Mouse (Mus musculus) neural tube, embryonic 13.5 days (tissue): ENCODE data around the gene Snw1. TPM values are rescaled to one million over a fixed set of nuclear protein-coding genes. Genes with fewer than 3 reads are reported as not detected.
"Not testable (repeated sequence)": the region's sequence is repeated elsewhere in the genome, so short reads cannot be mapped to it uniquely, and the experiment has no call there.

ENCODE experiments used
- ATAC-seq: fragments of 200-750 bp; cut with Nextera tagmentation; 2 replicates; pipeline ENCODE4 v1.8.0; 2017; ENCODE audit warnings: low read depth, mild to moderate bottlenecking, moderate TSS enrichment, moderate library complexity
- H3K27ac ChIP-seq: fragments of 300-500 bp; sonication (generic); replicated peaks from 2 replicates; pipeline ENCODE4 v1.5.1; 2015; ENCODE audit warnings: moderate library complexity, mild to moderate bottlenecking, inconsistent platforms
- H3K27me3 ChIP-seq: fragments of 300-500 bp; sonication (generic); 2 replicates; pipeline ENCODE4 v1.6.1; 2015; ENCODE audit warnings: mild to moderate bottlenecking, inconsistent platforms
- H3K36me3 ChIP-seq: fragments of 300-500 bp; sonication (generic); 2 replicates; pipeline ENCODE4 v1.6.1; 2015; ENCODE audit warnings: mild to moderate bottlenecking, inconsistent platforms
- H3K4me1 ChIP-seq: fragments of 300-500 bp; sonication (generic); replicated peaks from 2 replicates; pipeline ENCODE4 v1.6.1; 2015; ENCODE audit warnings: inconsistent platforms
- H3K4me2 ChIP-seq: fragments of 300-500 bp; sonication (generic); 2 replicates; pipeline ENCODE4 v1.6.1; 2015; ENCODE audit warnings: inconsistent platforms, mild to moderate bottlenecking, moderate library complexity
- H3K4me3 ChIP-seq: fragments of 300-500 bp; sonication (generic); 2 replicates; pipeline ENCODE4 v1.5.1; 2015; ENCODE audit warnings: mild to moderate bottlenecking, inconsistent platforms
- H3K9ac ChIP-seq: fragments of 300-500 bp; sonication (generic); 2 replicates; pipeline ENCODE4 v1.6.1; 2015; ENCODE audit warnings: moderate library complexity, mild to moderate bottlenecking, inconsistent platforms
- H3K9me3 ChIP-seq: fragments of 300-500 bp; sonication (generic); 2 replicates; pipeline ENCODE4 v1.6.1; 2016; ENCODE audit warnings: inconsistent platforms
- WGBS: fragments of 180-500 bp; shearing (Covaris S2); methylation state at CpG from one replicate; pipeline ENCODE4 v1.1.7; 2015; 5-methylcytosine and 5-hydroxymethylcytosine counted together
- polyA plus RNA-seq: library from polyadenylated mRNA; unstranded; fragments of >200 nt; fragmentation: Nextera tagmentation; extraction: Ambion mirVana; gene quantifications from 2 replicates; pipeline ENCODE4 v1.2.1, GENCODE M21; 2015

Gene Snw1
- 122 and 124 TPM in 2 replicates for polyA plus RNA-seq

DNA sequence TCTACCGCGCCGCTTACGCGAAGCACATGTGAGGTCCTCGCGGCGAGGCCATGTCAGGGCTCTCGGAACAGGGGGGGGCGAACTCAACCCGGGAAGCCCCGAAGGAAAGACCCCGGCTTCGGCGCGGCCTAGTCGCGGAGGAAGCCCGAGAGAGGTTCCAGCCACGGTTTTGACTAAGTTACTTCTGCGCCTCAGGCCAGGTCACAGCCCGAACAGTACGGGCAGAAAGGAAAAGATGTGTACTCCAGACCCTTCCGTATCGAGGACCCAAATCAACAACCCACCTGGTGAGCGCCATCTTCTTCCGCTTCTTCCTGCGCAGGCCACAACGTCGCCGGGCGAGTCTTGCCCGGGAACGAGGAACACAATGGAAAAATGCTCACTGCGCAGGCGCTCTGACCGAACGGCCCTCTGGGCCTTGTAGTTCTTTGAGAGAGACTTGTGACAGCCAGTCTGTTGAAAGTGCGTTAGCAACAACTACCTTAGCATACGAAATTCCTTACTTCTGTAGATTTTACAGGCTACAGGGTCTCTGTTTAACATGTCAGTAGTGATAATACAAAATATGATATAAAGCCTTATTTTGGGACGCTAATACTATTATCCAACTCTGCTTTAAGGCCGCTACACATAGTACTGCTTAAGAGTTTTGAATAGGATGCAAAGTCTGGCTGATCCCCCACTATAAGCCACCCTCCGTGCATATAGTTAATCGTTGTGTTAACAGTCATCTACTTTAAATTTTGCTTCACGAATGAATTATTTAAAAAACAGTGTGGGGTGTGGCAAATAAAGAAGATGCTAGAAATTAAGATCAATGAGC is at the start of gene Snw1:
TSS of gene Snw1 (minus strand) at position 311 of the 823 bp plus-strand sequence.
- Histone ChIP-seq H3K9me3 (no peaks in the 10 kb centered on the region), H3K27me3 (no peaks in the 10 kb centered on the region), H3K9ac (peak within 1 kb of the TSS; percentile 86), H3K36me3 (peaks cover 14% of the 10 kb centered on the region), H3K27ac (peak within 1 kb of the TSS; percentile 93), H3K4me3 (peak within 1 kb of the TSS; percentile 74), H3K4me1 (peaks cover 17% of the 10 kb centered on the region), H3K4me2 (peak within 1 kb of the TSS; percentile 73)
- WGBS, result 3% methylated on average over 45 of the region's 45 CpGs
- ATAC-seq, result peak; percentile 96

DNA sequence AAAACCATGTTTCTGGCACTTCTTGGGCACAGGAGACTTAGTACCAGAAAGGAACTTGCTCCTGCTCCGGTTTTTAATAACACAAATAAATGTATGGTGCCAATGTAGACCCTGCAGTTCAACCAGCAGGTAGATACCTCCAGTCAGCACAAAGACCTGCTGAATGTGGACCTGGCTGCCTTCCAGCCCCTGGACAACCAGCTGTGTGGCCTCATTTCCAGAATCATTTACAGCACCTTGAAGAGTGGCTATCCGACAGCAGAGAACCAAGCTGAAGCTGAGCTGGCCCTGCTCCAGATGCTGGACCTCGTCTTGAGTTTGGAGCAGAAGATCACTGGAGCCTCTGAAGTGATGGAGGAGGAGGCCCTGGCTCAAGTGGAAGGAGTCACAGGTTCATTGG is 47.5 kb upstream of the Snw1 start:
- not testable (repeated sequence) for H3K4me3 ChIP-seq, H3K27ac ChIP-seq, H3K9me3 ChIP-seq, H3K4me2 ChIP-seq, H3K27me3 ChIP-seq, ATAC-seq, H3K4me1 ChIP-seq, H3K36me3 ChIP-seq, H3K9ac ChIP-seq
- WGBS, result 78% methylated on average over 3 of the region's 3 CpGs

DNA sequence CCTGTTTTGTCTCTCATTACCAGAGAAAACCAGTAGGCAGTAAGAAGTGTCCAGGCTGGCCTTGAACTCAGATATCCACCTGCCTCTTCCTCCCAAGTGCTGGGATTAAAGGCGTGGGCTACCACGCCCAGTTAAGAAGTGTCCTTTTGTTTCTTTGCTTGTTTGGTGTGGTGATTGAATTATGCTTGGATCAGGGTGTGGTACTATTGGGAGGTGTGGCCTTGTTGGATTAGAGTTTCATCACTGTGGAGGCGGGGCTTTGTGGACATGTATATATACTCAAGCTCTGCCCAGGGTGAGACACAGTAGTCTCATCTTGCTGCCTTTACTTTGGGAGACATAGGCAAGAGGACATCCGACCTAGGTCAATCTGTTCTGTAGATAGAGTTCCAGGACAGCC is 41.9 kb upstream of the Snw1 start, which contains the start of gene Gm8300:
TSS of gene Gm8300 (plus strand) at position 301 of the 400 bp plus-strand sequence.
- H3K9ac ChIP-seq, H3K9me3 ChIP-seq, H3K27ac ChIP-seq, H3K4me1 ChIP-seq, H3K4me2 ChIP-seq, H3K36me3 ChIP-seq, ATAC-seq, H3K27me3 ChIP-seq, H3K4me3 ChIP-seq: not testable (repeated sequence)
- WGBS, result 92% methylated on average over 4 of the region's 4 CpGs

DNA sequence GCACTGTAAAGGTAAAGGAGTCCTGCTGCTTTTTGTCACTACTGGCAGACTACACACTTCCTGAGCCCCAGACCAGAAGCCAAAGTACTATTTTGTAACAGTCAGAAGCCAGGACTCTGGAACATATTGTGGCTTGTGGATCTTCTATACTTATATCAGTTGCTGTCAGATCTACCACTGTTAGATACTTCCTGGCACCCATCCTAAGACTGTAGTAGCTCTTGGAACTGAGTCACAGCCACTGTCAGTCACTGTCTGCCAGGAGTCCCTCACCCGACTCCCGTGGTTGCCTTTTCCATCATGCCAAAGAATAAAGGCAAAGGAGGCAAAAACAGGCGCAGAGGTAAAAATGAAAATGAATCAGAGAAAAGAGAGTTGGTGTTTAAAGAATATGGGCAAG is 22.3 kb upstream of the Snw1 start, which contains the start of gene Gm5788:
TSS of gene Gm5788 (plus strand) at position 301 of the 400 bp plus-strand sequence.
- not testable (repeated sequence) for H3K4me1 ChIP-seq, H3K27ac ChIP-seq, H3K4me3 ChIP-seq, H3K27me3 ChIP-seq, H3K9ac ChIP-seq, H3K9me3 ChIP-seq, H3K4me2 ChIP-seq, ATAC-seq, H3K36me3 ChIP-seq
- 96% methylated on average over 3 of the region's 3 CpGs for WGBS

DNA sequence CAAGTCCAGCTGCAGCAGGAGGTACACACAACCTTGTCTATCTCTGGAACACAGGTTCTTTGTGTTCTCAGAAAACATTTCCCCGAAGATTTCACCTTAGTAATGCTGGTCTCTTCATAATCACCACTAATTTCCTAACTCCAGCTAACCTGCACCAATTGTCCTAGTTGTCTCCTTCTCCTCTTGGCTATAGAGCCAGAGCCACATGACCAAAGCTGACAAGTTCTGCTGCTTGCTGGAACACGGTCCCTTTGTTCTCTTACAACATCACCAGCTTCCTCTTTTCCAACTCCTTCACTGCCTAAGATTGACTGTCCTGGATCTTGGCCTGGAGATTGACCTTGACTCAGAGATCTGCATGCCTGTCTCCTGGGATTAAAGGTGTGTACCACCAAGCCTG is 16.6 kb upstream of the Snw1 start:
- not testable (repeated sequence) for H3K27ac ChIP-seq

DNA sequence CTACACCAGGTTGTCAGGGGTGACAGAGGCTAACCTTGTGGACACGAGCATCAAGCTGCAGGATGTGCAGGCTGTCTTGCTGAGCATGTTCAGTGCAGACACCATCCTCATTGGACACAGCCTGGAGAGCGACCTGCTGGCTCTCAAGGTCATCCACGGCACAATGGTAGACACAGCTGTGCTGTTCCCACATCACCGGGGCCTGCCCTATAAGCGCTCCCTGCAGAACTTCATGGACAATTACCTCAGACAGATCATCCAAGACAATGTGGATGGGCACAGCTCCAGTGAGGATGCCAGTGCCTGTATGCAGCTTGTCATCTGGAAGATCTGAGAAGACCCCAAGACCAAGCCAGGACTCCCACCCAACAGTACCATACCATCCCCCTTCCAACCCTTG is 10.4 kb upstream of the Snw1 start:
- H3K4me3 ChIP-seq, H3K27me3 ChIP-seq, H3K4me2 ChIP-seq, H3K36me3 ChIP-seq, H3K27ac ChIP-seq, ATAC-seq, H3K4me1 ChIP-seq, H3K9ac ChIP-seq, H3K9me3 ChIP-seq: not testable (repeated sequence)
- WGBS, result 89% methylated on average over 5 of the region's 5 CpGs

More for the DNA sequence above, 16.6 kb upstream of the Snw1 start:
- not testable (repeated sequence) for ATAC-seq, H3K4me2 ChIP-seq, H3K4me1 ChIP-seq, H3K9me3 ChIP-seq, H3K27me3 ChIP-seq, H3K36me3 ChIP-seq, H3K4me3 ChIP-seq, H3K9ac ChIP-seq
- WGBS, result 70% methylated on average over 2 of the region's 2 CpGs

DNA sequence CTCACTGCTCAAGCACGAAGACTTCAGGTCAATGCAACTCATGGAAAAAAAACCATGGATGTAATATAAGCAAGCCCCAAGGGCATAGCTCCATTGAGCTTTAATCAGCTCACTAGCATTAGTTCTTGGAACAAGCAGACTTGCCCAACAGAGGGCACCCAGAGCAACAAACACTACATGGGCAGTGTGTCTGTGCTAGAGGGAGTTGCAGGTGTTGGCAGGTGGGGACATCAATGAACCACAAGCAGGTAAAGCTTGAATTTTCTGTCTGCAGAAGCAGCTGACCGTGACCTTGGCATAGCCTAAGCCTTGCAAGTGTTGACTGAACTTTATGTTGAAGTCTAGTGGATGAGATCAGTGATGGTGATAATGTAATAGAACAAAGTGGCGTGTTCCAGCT is 2.7 kb upstream of the Snw1 start:
- Histone ChIP-seq H3K36me3 (no peaks in the 10 kb centered on the region), H3K4me1 (peaks cover 17% of the 10 kb centered on the region), H3K27ac (no peak overlapping the region), H3K4me3 (no peak overlapping the region), H3K9me3 (no peaks in the 10 kb centered on the region), H3K27me3 (no peaks in the 10 kb centered on the region), H3K4me2 (no peak overlapping the region), H3K9ac (no peak overlapping the region)
- 79% methylated on average over 3 of the region's 3 CpGs for WGBS
- no peak for ATAC-seq

DNA sequence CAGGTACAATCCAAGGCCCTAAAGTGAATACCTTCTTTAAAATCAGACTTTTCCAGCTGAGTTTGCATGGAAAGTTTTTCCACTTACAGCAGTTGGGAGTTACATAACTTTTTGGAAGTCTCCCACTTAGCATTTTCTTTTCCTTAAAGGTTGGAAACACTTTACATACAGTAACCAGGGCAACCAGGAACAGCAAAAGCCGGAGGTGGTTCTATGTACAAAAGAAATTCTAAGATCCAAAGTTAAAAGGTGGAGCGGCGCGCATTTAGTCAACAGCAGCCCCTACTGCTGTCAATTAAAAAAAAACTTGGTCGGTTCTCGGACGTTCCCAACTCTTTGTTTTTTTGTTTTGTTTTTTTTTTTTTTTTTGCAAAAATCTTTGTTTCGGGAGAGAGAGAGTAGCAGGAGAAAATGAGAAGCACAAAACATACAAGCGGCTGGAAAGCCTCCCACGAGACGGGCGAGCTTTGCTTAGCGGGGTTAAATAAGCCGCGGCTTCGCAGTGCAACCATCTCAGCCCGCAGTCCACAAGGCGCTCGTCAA is 582 bp downstream of the Snw1 start:
- Histone ChIP-seq H3K4me1 (peaks cover 22% of the 10 kb centered on the region), H3K4me2 (peak overlapping the region; percentile 73), H3K9me3 (no peaks in the 10 kb centered on the region), H3K9ac (peak overlapping the region; percentile 86), H3K4me3 (peak overlapping the region; percentile 74), H3K27ac (peak overlapping the region; percentile 93), H3K27me3 (no peaks in the 10 kb centered on the region), H3K36me3 (peaks cover 21% of the 10 kb centered on the region)
- no peak for ATAC-seq
- WGBS, result under 1% methylated on average over 19 of the region's 19 CpGs

DNA sequence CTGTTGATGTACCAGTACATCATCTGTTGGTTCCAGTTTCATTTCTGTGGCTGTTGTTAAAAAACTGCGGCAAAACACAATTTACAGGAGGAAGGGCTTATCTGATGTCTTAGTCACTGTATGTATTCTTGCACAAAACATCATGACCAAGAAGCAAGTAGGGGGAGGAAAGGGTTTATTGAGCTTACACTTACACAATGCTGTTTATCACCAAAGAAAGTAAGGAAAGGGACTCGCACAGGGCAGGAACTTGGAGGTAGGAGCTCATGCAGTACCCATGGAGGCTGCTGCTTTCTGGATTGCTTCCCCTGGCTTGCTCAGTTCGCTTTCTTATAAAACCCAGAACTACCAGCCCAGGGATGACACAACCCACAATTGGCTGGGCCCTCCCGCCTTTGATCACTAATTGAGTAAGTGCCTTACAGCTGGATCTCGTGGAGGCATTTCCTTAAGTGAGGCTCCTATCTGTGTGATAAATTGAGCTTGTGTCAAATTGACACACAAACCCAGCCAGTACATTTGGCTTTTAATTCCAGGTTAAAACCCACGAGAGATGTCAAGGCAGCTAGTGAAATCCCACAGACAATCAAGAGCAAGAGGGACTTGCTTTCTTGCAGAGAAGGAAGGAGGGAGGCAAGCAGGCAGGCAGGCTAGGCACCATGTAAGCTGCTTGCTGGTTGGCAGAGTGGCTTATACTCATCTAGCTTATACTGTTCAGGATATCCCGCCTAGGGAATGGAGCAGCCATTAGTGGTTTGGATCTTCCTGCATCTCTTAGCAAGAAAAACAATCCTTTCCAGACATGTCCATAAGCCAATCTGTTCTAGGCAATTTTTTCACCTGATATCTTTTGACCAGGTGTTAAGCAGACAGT is 1.6 kb downstream of the Snw1 start:
- Histone ChIP-seq H3K9me3 (no peaks in the 10 kb centered on the region), H3K4me3 (peak overlapping the region; percentile 74), H3K36me3 (peaks cover 26% of the 10 kb centered on the region), H3K4me1 (peaks cover 27% of the 10 kb centered on the region), H3K9ac (peak overlapping the region; percentile 86), H3K27ac (no peak overlapping the region), H3K4me2 (peak overlapping the region; percentile 73), H3K27me3 (no peaks in the 10 kb centered on the region)
- 57% methylated on average over 7 of the region's 7 CpGs for WGBS
- ATAC-seq, result no peak

DNA sequence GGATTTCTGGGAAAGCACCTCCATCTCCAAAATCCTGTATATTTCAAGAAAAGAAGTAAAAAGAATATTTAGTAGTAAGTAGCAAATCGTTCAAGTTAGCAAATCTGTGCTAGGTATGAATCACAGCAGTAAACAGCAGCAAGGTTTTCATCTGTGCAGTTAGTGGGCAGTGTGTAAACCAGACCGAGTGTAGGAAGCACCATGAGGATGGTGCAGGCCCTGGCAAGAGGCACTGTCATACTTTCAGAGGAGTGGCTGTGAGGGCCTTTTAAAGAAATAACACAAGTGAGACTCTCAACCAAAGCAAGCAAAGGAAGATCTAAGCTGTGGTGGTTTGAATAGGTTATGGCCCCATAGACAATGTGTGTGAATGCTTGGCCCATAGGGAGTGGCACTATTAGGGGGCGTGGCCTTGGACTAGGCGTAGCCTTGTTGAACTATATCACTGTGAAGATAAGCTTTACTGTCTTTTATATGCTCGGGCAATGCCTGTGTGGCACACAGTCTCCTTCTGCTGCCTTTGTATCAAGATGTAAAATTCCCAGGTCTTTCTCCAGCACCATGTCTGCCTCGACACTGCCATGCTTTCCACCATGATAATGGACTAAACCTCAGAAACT is 7.3 kb downstream of the Snw1 start:
- H3K4me3 ChIP-seq, result no peak overlapping the region
- no peak overlapping the region for H3K4me2 ChIP-seq
- H3K4me1 ChIP-seq, result peaks cover 10% of the 10 kb centered on the region
- H3K9me3 ChIP-seq, result no peaks in the 10 kb centered on the region
- no peaks in the 10 kb centered on the region for H3K27me3 ChIP-seq
- no peak overlapping the region for H3K27ac ChIP-seq
- 79% methylated on average over 6 of the region's 6 CpGs for WGBS
- no peak for ATAC-seq
- no peak overlapping the region for H3K9ac ChIP-seq
- peaks cover 80% of the 10 kb centered on the region for H3K36me3 ChIP-seq

DNA sequence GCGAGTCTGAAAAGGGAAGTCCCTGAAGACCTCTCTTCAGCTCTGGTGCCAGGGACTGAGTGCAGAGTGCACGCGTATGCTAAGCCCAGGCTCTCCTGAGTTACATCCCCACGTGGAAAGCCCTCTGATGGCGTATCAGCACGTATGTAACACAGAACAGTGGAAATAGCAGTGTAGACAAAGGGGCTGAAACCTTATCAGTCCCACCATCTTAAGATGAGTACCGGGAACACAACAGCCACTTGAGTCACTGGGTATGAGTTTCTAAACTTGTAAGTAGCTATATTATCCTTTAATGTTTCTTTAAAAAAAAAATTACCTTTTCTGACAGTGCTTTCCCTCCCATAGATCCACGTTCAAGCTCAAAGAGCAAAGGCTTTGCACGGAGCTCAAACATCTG is 22.6 kb downstream of the Snw1 start:
- 92% methylated on average over 9 of the region's 9 CpGs for WGBS
- Histone ChIP-seq H3K27ac (no peak overlapping the region), H3K36me3 (peaks cover 76% of the 10 kb centered on the region), H3K4me1 (peaks cover 8% of the 10 kb centered on the region), H3K27me3 (no peaks in the 10 kb centered on the region), H3K4me3 (no peak overlapping the region), H3K9me3 (no peaks in the 10 kb centered on the region), H3K9ac (no peak overlapping the region), H3K4me2 (no peak overlapping the region)
- no peak for ATAC-seq
